Mouse (Mus musculus) testis, adult 2 months (tissue): ENCODE results near the gene Myoz2. TPM values are rescaled to one million over a fixed set of nuclear protein-coding genes. Genes with fewer than 3 reads are reported as not detected.

Experiments
- H3K27ac ChIP-seq: fragments of 200-500 bp; 2 replicates; pipeline ENCODE4 v1.5.1; 2012; ENCODE audit warnings: low read depth, low read length; ENCODE audit not compliant: control insufficient read depth, insufficient read depth
- H3K27me3 ChIP-seq: fragments of 200-500 bp; 2 replicates; pipeline ENCODE4 v1.6.1; 2012; ENCODE audit warnings: mild to moderate bottlenecking, low read length, moderate library complexity; ENCODE audit not compliant: control insufficient read depth, insufficient read depth
- H3K36me3 ChIP-seq: fragments of 200-500 bp; 2 replicates; pipeline ENCODE4 v1.6.1; 2012; ENCODE audit warnings: mild to moderate bottlenecking, low read length; ENCODE audit not compliant: control insufficient read depth, insufficient read depth
- H3K4me1 ChIP-seq: fragments of 200-500 bp; 2 replicates; pipeline ENCODE4 v1.6.1; 2012; ENCODE audit warnings: low read length; ENCODE audit not compliant: control insufficient read depth, insufficient read depth
- H3K4me3 ChIP-seq: fragments of 200-500 bp; 2 replicates; pipeline ENCODE4 v1.5.1; 2012; ENCODE audit warnings: low read depth, mild to moderate bottlenecking, low read length, moderate library complexity, mixed read lengths; ENCODE audit not compliant: control insufficient read depth
- CTCF ChIP-seq: fragments of 200-500 bp; IDR thresholded peaks from 2 replicates; pipeline ENCODE4 v1.5.1; 2012; ENCODE audit warnings: low read depth, mild to moderate bottlenecking, inconsistent platforms, low read length, moderate library complexity; ENCODE audit not compliant: control insufficient read depth, insufficient read depth, insufficient replicate concordance
- POLR2A ChIP-seq: fragments of 200-500 bp; IDR thresholded peaks from 2 replicates; pipeline ENCODE4 v1.6.1; 2012; ENCODE audit warnings: low read depth, mild to moderate bottlenecking, inconsistent platforms, low read length, moderate library complexity; ENCODE audit not compliant: control insufficient read depth
- polyA plus RNA-seq: library from polyadenylated mRNA; depleted of rRNA; stranded (reverse); fragments of >200 nt; gene quantifications from 2 replicates; pipeline ENCODE4 v1.2.3, GENCODE M21; 2012

The Myoz2 gene
- polyA plus RNA-seq, 1 experiment = 0.75 TPM

DNA sequence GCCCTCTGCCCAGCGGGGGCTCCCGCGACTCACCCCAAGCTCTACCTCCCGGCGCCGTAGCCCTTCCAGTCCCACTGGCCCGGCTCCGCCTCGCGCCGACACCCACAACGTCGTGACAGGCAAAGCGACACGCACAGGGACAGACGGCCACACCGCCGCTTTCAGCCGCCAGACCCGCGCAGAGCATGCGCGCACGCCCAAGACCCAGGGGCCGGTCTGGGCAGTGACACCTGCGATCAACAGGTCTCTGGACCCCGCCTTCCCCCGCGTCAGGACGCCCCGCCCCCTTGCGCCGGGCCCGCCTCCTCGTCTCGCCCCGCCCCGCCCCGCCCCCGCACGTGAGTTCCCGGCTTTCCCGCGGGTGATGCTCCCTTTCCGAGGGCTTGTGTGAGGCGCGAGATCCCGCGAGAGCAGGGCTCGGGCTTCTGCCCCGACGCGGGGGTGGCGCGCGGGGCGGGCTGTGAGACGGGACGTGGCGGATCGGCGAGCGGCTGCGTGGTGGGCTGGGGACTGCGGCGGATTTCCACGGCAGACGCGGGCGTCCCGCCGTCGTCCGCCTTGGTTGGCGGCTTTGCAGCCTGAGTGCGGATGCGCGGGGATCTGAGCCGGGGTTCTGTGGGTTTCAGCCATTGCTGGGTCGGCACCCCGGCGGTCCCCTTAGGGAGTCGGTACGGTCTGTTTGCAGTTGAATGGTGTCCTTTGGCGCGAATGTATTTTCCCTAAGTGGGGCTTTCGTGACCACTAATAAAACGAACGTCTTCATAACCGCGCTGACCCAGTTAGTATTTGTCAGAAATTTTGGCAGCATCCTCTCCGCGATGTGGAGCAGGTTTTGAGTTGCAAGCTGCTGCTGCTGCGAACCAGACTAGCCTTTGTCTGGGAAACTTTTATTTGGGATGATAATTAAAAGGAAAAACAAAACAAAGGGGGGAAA is 50.3 kb downstream of the Myoz2 start, which contains the start of gene Usp53:
Usp53 (minus strand) TSS at position 262 of the 934 bp plus-strand sequence.
- Histone ChIP-seq H3K27me3 (no peaks in the 10 kb centered on the region), H3K27ac (peak within 1 kb of the TSS; percentile 98), H3K36me3 (no peaks in the 10 kb centered on the region), H3K4me1 (peaks cover 2% of the 10 kb centered on the region), H3K4me3 (peak within 1 kb of the TSS; percentile 99)
- TF ChIP-seq CTCF (no peak; the same call in 1 of the 2 replicates), POLR2A (peak; percentile 96)

DNA sequence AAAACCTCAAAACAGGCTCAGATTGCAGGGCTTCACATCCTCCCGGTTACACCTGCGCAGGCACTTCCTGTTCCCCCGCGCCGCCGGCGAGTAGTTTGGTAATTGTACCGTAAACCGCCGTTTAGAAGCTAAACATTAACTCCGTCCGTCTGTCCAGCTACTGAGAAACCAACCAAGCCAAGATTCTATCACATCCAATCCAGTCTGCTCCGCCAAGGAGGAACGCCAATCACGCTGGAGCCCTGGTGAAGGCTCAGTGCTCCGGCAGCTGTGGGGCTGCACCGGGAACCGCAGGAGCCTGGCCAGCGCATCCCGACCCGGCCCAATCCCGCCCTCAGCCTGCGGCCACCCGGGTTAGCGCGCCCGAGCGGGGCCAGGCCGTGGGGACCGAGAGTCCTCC is 51.0 kb downstream of the Myoz2 start:
- Histone ChIP-seq H3K27me3 (no peaks in the 10 kb centered on the region), H3K4me3 (peak overlapping the region; percentile 99), H3K27ac (peak overlapping the region; percentile 96), H3K4me1 (peaks cover 2% of the 10 kb centered on the region), H3K36me3 (no peaks in the 10 kb centered on the region)
- TF ChIP-seq CTCF = no peak
- no peak for TF ChIP-seq POLR2A

DNA sequence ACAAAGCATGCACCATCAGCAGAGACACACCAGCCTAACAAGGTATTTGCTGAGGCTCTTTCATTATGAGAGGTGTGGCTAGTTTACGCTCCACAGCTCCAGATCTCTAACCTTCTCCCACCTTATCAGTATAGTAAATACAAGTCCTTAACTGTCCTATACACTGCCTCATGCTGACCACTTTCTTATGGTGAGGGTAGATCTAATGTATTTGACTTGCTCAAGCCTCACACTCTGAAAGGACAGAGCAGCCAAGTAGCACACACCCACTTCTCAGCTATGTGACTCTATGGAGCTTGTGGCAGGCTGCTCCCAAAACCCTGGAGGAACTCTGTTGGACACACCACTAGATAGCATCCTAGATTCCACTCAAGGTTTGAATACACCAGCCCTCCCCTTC is 58.9 kb downstream of the Myoz2 start:
- Histone ChIP-seq H3K27me3 (no peaks in the 10 kb centered on the region), H3K27ac (no peak overlapping the region)
- TF ChIP-seq POLR2A = no peak
- no peak for TF ChIP-seq CTCF

DNA sequence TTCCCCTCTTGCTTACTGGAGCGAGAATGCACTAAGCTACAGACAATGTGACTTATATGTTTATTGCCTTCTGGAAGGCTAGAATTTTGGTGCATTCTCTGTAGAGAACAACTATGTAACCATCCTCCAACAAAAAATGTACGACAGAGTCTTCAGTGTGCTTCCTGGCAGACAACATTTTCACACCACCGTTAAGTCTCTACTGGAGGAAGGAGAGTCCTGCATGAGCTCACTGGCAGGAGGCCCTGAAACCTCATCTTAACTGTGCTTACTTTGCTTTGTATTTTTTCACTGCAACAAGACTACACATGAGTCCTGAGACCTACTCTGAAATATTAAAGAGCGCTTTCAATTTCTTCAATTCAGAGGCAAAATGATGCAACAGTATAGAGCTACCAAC is 59.5 kb downstream of the Myoz2 start:
- no peak overlapping the region for H3K27ac ChIP-seq

More for the DNA sequence above, 58.9 kb downstream of the Myoz2 start:
- Histone ChIP-seq H3K4me1 (no peaks in the 10 kb centered on the region), H3K36me3 (no peaks in the 10 kb centered on the region; the same call in 1 of the 2 replicates), H3K4me3 (no peak overlapping the region)

DNA sequence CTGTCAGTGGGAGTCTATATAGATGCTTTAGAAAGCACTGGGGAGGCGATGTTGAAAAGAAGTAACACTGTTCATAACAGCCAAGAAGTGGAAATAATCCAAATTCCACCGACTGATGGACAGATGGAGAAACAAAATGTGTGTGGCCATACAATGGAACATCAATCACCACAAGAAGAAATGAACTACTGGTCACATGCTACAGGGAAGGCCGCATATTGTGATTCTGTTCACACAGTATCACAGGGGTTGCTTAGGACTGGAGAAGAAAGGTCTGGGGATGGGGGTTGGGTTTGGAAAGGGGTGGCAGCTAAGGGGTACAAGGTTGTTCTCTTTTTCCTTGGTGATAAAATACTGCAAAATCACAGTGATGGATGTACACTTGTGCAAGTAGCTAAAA is 60.0 kb downstream of the Myoz2 start:
- TF ChIP-seq CTCF (no peak), POLR2A (no peak)
- H3K27ac ChIP-seq = no peak overlapping the region
- no peak overlapping the region for H3K4me3 ChIP-seq
- no peaks in the 10 kb centered on the region for H3K27me3 ChIP-seq
- H3K4me1 ChIP-seq = no peaks in the 10 kb centered on the region
- H3K36me3 ChIP-seq = no peaks in the 10 kb centered on the region; the same call in 1 of the 2 replicates

More for the DNA sequence above, 59.5 kb downstream of the Myoz2 start:
- H3K27me3 ChIP-seq = no peaks in the 10 kb centered on the region
- H3K36me3 ChIP-seq = no peaks in the 10 kb centered on the region; the same call in 1 of the 2 replicates
- H3K4me3 ChIP-seq = no peak overlapping the region
- no peak for TF ChIP-seq CTCF
- no peak for TF ChIP-seq POLR2A
- no peaks in the 10 kb centered on the region for H3K4me1 ChIP-seq

DNA sequence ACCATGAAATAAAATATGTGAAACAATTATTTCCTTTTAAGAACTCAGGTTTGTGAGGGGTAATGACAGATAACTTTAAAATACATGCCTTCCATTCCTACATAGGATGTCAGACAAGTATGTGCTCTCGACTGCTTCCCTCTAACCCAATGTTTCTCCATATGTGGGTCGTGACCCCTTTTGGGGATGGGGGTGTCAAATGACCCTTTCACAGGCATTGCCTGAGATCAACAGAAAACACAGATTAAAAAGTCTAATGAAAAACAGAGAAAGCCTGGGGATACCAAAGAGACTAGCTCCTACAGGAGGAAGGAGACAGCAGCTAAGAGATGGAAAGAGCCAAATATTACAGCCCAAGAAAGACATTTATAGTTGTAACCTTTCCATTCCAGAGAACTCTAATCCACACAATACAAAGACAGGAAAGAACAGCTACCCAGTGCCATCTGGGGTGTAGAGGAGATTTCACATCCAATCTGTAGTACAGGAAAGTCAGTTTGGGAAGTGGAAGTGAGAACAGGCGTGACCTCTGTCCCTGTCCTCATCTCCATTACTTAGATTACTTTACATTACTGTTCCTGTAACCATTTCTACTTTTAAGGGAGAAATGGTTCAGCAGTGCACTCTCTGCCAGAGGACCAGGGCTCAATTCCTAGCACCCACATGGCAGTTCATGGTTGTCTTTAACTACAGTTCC is 62.5 kb downstream of the Myoz2 start:
- Histone ChIP-seq H3K36me3 (peaks cover 1% of the 10 kb centered on the region; the same call in 1 of the 2 replicates), H3K4me3 (no peak overlapping the region), H3K4me1 (no peaks in the 10 kb centered on the region), H3K27ac (no peak overlapping the region), H3K27me3 (no peaks in the 10 kb centered on the region)
- TF ChIP-seq CTCF = no peak
- no peak for TF ChIP-seq POLR2A

DNA sequence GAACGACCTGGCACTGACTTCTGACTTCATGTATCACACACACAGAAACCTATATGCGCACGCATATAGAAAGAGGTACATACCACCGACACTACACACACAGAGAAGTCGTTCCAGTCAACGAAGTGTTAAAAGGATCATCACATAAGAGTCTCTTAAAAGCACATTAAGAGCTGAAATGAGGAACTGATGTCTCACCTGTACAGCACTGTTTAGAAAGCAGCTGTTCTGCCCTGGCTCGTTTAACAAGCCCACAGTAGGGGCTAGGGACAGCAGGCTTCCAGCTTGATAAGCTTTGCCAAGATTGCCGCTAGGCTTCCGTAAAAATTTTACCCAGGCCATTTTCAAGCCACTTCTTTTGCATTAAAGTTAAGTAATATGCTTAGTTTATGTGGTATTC is 66.4 kb downstream of the Myoz2 start:
- H3K4me1 ChIP-seq = no peaks in the 10 kb centered on the region
- peaks cover 1% of the 10 kb centered on the region; the same call in 1 of the 2 replicates for H3K36me3 ChIP-seq
- H3K4me3 ChIP-seq = no peak overlapping the region
- H3K27ac ChIP-seq = no peak overlapping the region
- no peaks in the 10 kb centered on the region for H3K27me3 ChIP-seq
- no peak for TF ChIP-seq CTCF
- no peak for TF ChIP-seq POLR2A
